Mouse (Mus musculus) neural tube, embryonic 11.5 days (tissue): Measurements from ENCODE around the gene Pax7. TPM values are rescaled to one million over a fixed set of nuclear protein-coding genes. Genes with fewer than 3 reads are reported as not detected.

Experiments used
- ATAC-seq: fragments of 200-750 bp; cut with Nextera tagmentation; 2 replicates; pipeline ENCODE4 v1.8.0; 2017; ENCODE audit warnings: moderate number of reproducible peaks, mild to moderate bottlenecking, moderate TSS enrichment, moderate library complexity; ENCODE audit not compliant: insufficient read depth, low FRiP score, low TSS enrichment
- DNase-seq: peaks from one replicate; pipeline ENCODE4 v3.0.0-alpha.2; 2015; ENCODE audit warnings: low spot score
- H3K27ac ChIP-seq: fragments of 300-500 bp; sonication (generic); 2 replicates; pipeline ENCODE4 v1.5.1; 2014; ENCODE audit warnings: low read depth, mild to moderate bottlenecking, low read length
- H3K27me3 ChIP-seq: fragments of 300-500 bp; sonication (generic); 2 replicates; pipeline ENCODE4 v1.6.1; 2014; ENCODE audit warnings: mild to moderate bottlenecking, low read length, mixed read lengths; ENCODE audit not compliant: control insufficient read depth, insufficient read depth
- H3K36me3 ChIP-seq: fragments of 300-500 bp; sonication (generic); 2 replicates; pipeline ENCODE4 v1.6.1; 2014; ENCODE audit warnings: mild to moderate bottlenecking, low read length, moderate library complexity, mixed read lengths; ENCODE audit not compliant: control insufficient read depth, insufficient read depth
- H3K4me1 ChIP-seq: fragments of 300-500 bp; sonication (generic); 2 replicates; pipeline ENCODE4 v1.6.1; 2014; ENCODE audit warnings: low read length, mixed read lengths; ENCODE audit not compliant: control insufficient read depth, insufficient read depth
- H3K4me2 ChIP-seq: fragments of 300-500 bp; sonication (generic); 2 replicates; pipeline ENCODE4 v1.6.1; 2014; ENCODE audit warnings: low read depth, mild to moderate bottlenecking, moderate library complexity
- H3K4me3 ChIP-seq: fragments of 300-500 bp; sonication (generic); 2 replicates; pipeline ENCODE4 v1.5.1; 2014; ENCODE audit warnings: low read depth, low read length
- H3K9ac ChIP-seq: fragments of 300-500 bp; sonication (generic); 2 replicates; pipeline ENCODE4 v1.6.1; 2014; ENCODE audit warnings: mild to moderate bottlenecking, low read length
- H3K9me3 ChIP-seq: fragments of 300-500 bp; sonication (generic); 2 replicates; pipeline ENCODE4 v1.6.1; 2016; ENCODE audit warnings: low read length; ENCODE audit not compliant: control insufficient read depth
- WGBS: fragments of 180-500 bp; shearing (Covaris S2); extraction: QIAGEN DNeasy Blood & Tissue Kit; methylation state at CpG from one replicate; pipeline ENCODE4 v1.1.7; 2014; 5-methylcytosine and 5-hydroxymethylcytosine counted together
- polyA plus RNA-seq: library from polyadenylated mRNA; unstranded; fragments of >200 nt; fragmentation: Nextera tagmentation; extraction: Ambion mirVana; gene quantifications from 2 replicates; pipeline ENCODE4 v1.2.1, GENCODE M21; 2014

Gene Pax7
- 3.4 and 3.8 TPM in 2 replicates for polyA plus RNA-seq

- H3K9me3 ChIP-seq: no peaks in the 10 kb centered on the region
- peak; percentile 42; the same call in 1 of the 2 replicates for ATAC-seq
- H3K4me2 ChIP-seq: peak within 1 kb of the TSS; percentile 75
- peak within 1 kb of the TSS; percentile 79 for H3K27ac ChIP-seq
- DNase-seq: peak; percentile 78
- H3K36me3 ChIP-seq: no peaks in the 10 kb centered on the region
- peak within 1 kb of the TSS; percentile 55 for H3K4me3 ChIP-seq
- WGBS: under 1% methylated on average over 29 of the region's 41 CpGs
- H3K27me3 ChIP-seq: peaks cover 73% of the 10 kb centered on the region
- H3K9ac ChIP-seq: peak within 1 kb of the TSS; percentile 85
- H3K4me1 ChIP-seq: peaks cover 53% of the 10 kb centered on the region
These were observed at the start of gene Pax7 for GRCm38 (mm10) chr4:139833036-139833634. TSS of gene Pax7 (minus strand) at chr4:139833528.

GRCm38 (mm10) chr4:139881796-139882195 lies 48.5 kb upstream of the Pax7 start:
- no peak for DNase-seq
- Histone ChIP-seq H3K9me3 (no peaks in the 10 kb centered on the region), H3K4me2 (no peak overlapping the region), H3K36me3 (no peaks in the 10 kb centered on the region), H3K4me3 (no peak overlapping the region), H3K4me1 (no peaks in the 10 kb centered on the region), H3K27me3 (no peaks in the 10 kb centered on the region), H3K9ac (no peak overlapping the region), H3K27ac (no peak overlapping the region)
- ATAC-seq: no peak

- no peak overlapping the region for H3K4me2 ChIP-seq
- H3K4me1 ChIP-seq: no peaks in the 10 kb centered on the region
- H3K27me3 ChIP-seq: no peaks in the 10 kb centered on the region
- no peak overlapping the region for H3K9ac ChIP-seq
- DNase-seq (no peak), ATAC-seq (no peak)
- H3K36me3 ChIP-seq: no peaks in the 10 kb centered on the region
- H3K27ac ChIP-seq: no peak overlapping the region
- H3K9me3 ChIP-seq: no peaks in the 10 kb centered on the region
- no peak overlapping the region for H3K4me3 ChIP-seq
- 82% methylated on average over 7 of the region's 7 CpGs for WGBS
These were observed 46.0 kb upstream of the Pax7 start for GRCm38 (mm10) chr4:139879324-139879723.

GRCm38 (mm10) chr4:139878443-139878842 lies 45.1 kb upstream of the Pax7 start:
- no peak overlapping the region for H3K4me2 ChIP-seq
- ATAC-seq: no peak
- 69% methylated on average over 4 of the region's 4 CpGs for WGBS

GRCm38 (mm10) chr4:139877269-139877668 lies 43.9 kb upstream of the Pax7 start:
- no peaks in the 10 kb centered on the region; the same call in 1 of the 2 replicates for H3K4me1 ChIP-seq
- DNase-seq: peak; percentile 85
- no peaks in the 10 kb centered on the region for H3K27me3 ChIP-seq
- no peak overlapping the region for H3K4me2 ChIP-seq
- 10% methylated on average over 4 of the region's 4 CpGs for WGBS
- no peaks in the 10 kb centered on the region for H3K36me3 ChIP-seq
- no peaks in the 10 kb centered on the region for H3K9me3 ChIP-seq
- peak; percentile 67; the same call in 1 of the 2 replicates for ATAC-seq
- H3K4me3 ChIP-seq: no peak overlapping the region
- no peak overlapping the region for H3K27ac ChIP-seq
- no peak overlapping the region for H3K9ac ChIP-seq

More at GRCm38 (mm10) chr4:139878443-139878842, 45.1 kb upstream of the Pax7 start:
- Histone ChIP-seq H3K9me3 (no peaks in the 10 kb centered on the region), H3K9ac (no peak overlapping the region), H3K4me1 (no peaks in the 10 kb centered on the region), H3K4me3 (no peak overlapping the region), H3K36me3 (no peaks in the 10 kb centered on the region), H3K27ac (no peak overlapping the region), H3K27me3 (no peaks in the 10 kb centered on the region)
- DNase-seq: no peak

- H3K9me3 ChIP-seq: no peaks in the 10 kb centered on the region
- no peak overlapping the region for H3K4me2 ChIP-seq
- no peak overlapping the region for H3K27ac ChIP-seq
- ATAC-seq (no peak), DNase-seq (peak; percentile 85)
- no peak overlapping the region for H3K4me3 ChIP-seq
- no peaks in the 10 kb centered on the region for H3K27me3 ChIP-seq
- H3K4me1 ChIP-seq: no peaks in the 10 kb centered on the region; the same call in 1 of the 2 replicates
- 2% methylated on average over 3 of the region's 3 CpGs for WGBS
- no peak overlapping the region for H3K9ac ChIP-seq
- no peaks in the 10 kb centered on the region for H3K36me3 ChIP-seq
These were observed 39.3 kb upstream of the Pax7 start for GRCm38 (mm10) chr4:139872595-139872994.

- no peak overlapping the region for H3K9ac ChIP-seq
- no peak for DNase-seq
- H3K4me3 ChIP-seq: no peak overlapping the region
- no peak for ATAC-seq
- 25% methylated on average over 12 of the region's 12 CpGs for WGBS
- H3K36me3 ChIP-seq: no peaks in the 10 kb centered on the region
- H3K9me3 ChIP-seq: no peaks in the 10 kb centered on the region
- H3K27me3 ChIP-seq: no peaks in the 10 kb centered on the region
- no peak overlapping the region for H3K4me2 ChIP-seq
- no peaks in the 10 kb centered on the region; the same call in 1 of the 2 replicates for H3K4me1 ChIP-seq
- H3K27ac ChIP-seq: no peak overlapping the region
These were observed 38.4 kb upstream of the Pax7 start for GRCm38 (mm10) chr4:139871699-139872098.

- DNase-seq: no peak
- H3K36me3 ChIP-seq: no peaks in the 10 kb centered on the region
- H3K4me3 ChIP-seq: no peak overlapping the region
- H3K4me1 ChIP-seq: no peaks in the 10 kb centered on the region
- H3K27ac ChIP-seq: no peak overlapping the region
- ATAC-seq: no peak
- no peak overlapping the region for H3K4me2 ChIP-seq
- 83% methylated on average over 1 of the region's 1 CpGs for WGBS
- no peak overlapping the region for H3K9ac ChIP-seq
- no peaks in the 10 kb centered on the region for H3K27me3 ChIP-seq
- H3K9me3 ChIP-seq: no peaks in the 10 kb centered on the region
These were observed 29.9 kb upstream of the Pax7 start for GRCm38 (mm10) chr4:139863218-139863617.

GRCm38 (mm10) chr4:139858635-139859176 lies 25.4 kb upstream of the Pax7 start:
- no peaks in the 10 kb centered on the region for H3K36me3 ChIP-seq
- WGBS: 3% methylated on average over 13 of the region's 13 CpGs
- ATAC-seq (no peak; the same call in 1 of the 2 replicates), DNase-seq (peak; percentile 84)
- no peak overlapping the region for H3K27ac ChIP-seq
- peaks cover 12% of the 10 kb centered on the region for H3K27me3 ChIP-seq
- H3K4me1 ChIP-seq: no peaks in the 10 kb centered on the region
- no peak overlapping the region for H3K4me2 ChIP-seq
- no peak overlapping the region for H3K4me3 ChIP-seq
- H3K9me3 ChIP-seq: no peaks in the 10 kb centered on the region
- no peak overlapping the region for H3K9ac ChIP-seq
